Mouse (Mus musculus) myocyte (in vitro differentiated cells): ENCODE results near the gene Mettl1. TPM values are rescaled to one million over a fixed set of nuclear protein-coding genes. Genes with fewer than 3 reads are reported as not detected.

Experiments used
- H3K27me3 ChIP-seq: one replicate; pipeline ENCODE4 v1.6.1; 2011; ENCODE audit not compliant: control insufficient read depth, insufficient read depth, insufficient read length
- H3K36me3 ChIP-seq: one replicate; pipeline ENCODE4 v1.6.1; 2011; ENCODE audit not compliant: control insufficient read depth, insufficient read depth
- H3K4me2 ChIP-seq: one replicate; pipeline ENCODE4 v1.6.1; 2011; ENCODE audit warnings: low read depth, control low read depth
- H3K4me3 ChIP-seq: one replicate; pipeline ENCODE4 v1.5.1; 2011; ENCODE audit warnings: mild to moderate bottlenecking, control low read depth, moderate library complexity
- H3K79me2 ChIP-seq: one replicate; pipeline ENCODE4 v1.6.1; 2011; ENCODE audit not compliant: control insufficient read depth, insufficient read depth
- H3ac ChIP-seq: one replicate; pipeline ENCODE4 v1.6.1; 2011; ENCODE audit not compliant: control insufficient read depth, insufficient read length
- CEBPB ChIP-seq: IDR thresholded peaks from 2 replicates; pipeline ENCODE4 v1.6.1; 2011; ENCODE audit warnings: mild to moderate bottlenecking, moderate library complexity; ENCODE audit not compliant: poor library complexity, insufficient read depth, severe bottlenecking
- E2F4 ChIP-seq: IDR thresholded peaks from one replicate; pipeline ENCODE4 v1.6.1; 2011; ENCODE audit warnings: mild to moderate bottlenecking, control low read depth, moderate library complexity; ENCODE audit not compliant: insufficient read depth
- MAX ChIP-seq: IDR thresholded peaks from one replicate; pipeline ENCODE4 v1.6.1; 2011; ENCODE audit warnings: low read depth, mild to moderate bottlenecking, control low read depth
- MYOD1 ChIP-seq, 3 experiments: IDR thresholded peaks; one replicate each; pipeline ENCODE4 v1.6.1; 2011; ENCODE audit warnings: control low read depth in 2 of 3, low read depth in 2 of 3, mild to moderate bottlenecking in 2 of 3, moderate library complexity in 1 of 3; ENCODE audit not compliant: insufficient read length in 2 of 3, control insufficient read depth in 1 of 3
- MYOG ChIP-seq, 3 experiments: IDR thresholded peaks; one replicate each; pipeline ENCODE4 v1.6.1; 2011; ENCODE audit warnings: control low read depth in 2 of 3, low read depth in 2 of 3, mild to moderate bottlenecking in 2 of 3; ENCODE audit not compliant: insufficient read length in 2 of 3, control insufficient read depth in 1 of 3, insufficient read depth in 1 of 3
- POLR2A ChIP-seq: IDR thresholded peaks from one replicate; pipeline ENCODE4 v1.6.1; 2011; ENCODE audit warnings: low read depth, mild to moderate bottlenecking, control low read depth, moderate library complexity; ENCODE audit not compliant: insufficient read length
- POLR2AphosphoS2 ChIP-seq: IDR thresholded peaks from one replicate; pipeline ENCODE4 v1.6.1; 2011; ENCODE audit warnings: low read depth, control low read depth; ENCODE audit not compliant: insufficient read length
- REST ChIP-seq: IDR thresholded peaks from one replicate; pipeline ENCODE4 v1.6.1; 2011; ENCODE audit warnings: mild to moderate bottlenecking, control low read depth, moderate library complexity; ENCODE audit not compliant: insufficient read depth, insufficient read length
- SRF ChIP-seq: IDR thresholded peaks from one replicate; pipeline ENCODE4 v1.6.1; 2011; ENCODE audit warnings: low read depth; ENCODE audit not compliant: control insufficient read depth, insufficient read length
- TCF12 ChIP-seq: IDR thresholded peaks from one replicate; pipeline ENCODE4 v1.6.1; 2011; ENCODE audit warnings: mild to moderate bottlenecking, control low read depth; ENCODE audit not compliant: poor library complexity, insufficient read depth, severe bottlenecking
- TCF3 ChIP-seq: IDR thresholded peaks from one replicate; pipeline ENCODE4 v1.6.1; 2011; ENCODE audit warnings: low read depth, control low read depth; ENCODE audit not compliant: insufficient read length
- USF1 ChIP-seq: IDR thresholded peaks from one replicate; pipeline ENCODE4 v1.6.1; 2011; ENCODE audit warnings: low read depth, mild to moderate bottlenecking, control low read depth, moderate library complexity
- polyA plus RNA-seq: library from polyadenylated mRNA; unstranded; fragments of >200 nt; fragmentation: generic; extraction: Trizol; gene quantifications from one replicate; pipeline ENCODE4 v1.2.1, GENCODE M21; 2012; ENCODE audit warnings: missing spikeins

Gene Mettl1
- 17.2 TPM for polyA plus RNA-seq

DNA sequence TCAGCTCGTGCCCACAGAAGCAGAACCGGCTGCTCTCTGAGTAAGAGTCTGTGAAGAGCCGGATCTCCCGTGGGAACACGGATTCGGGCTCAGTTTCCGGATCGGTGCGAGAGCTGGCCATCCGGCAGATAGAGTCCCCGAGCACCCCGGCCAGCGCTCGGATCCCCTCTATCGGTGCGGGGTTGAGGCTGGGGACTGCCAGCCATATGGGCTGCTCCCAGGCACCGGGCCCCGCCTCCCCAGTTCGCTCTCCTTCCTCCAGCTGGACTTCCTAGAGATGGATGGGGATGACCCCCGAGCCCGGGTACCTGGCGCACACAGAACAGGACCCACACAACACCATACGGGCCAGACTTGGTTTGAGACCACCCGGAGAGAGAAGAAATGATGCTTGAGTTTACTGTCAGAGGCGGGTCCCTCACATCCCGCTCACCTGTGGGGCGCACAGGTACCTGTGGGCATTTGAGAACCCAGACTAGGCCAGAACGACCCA, at the start of gene Mettl1, which contains the start of gene Eef1akmt3:
Gene Mettl1, plus strand, starts transcription at position 141 of the 493 bp plus-strand sequence.
Gene Eef1akmt3, minus strand, starts transcription at position 240 of the 493 bp plus-strand sequence.
- Histone ChIP-seq H3K4me2 (peak within 1 kb of the TSS; percentile 97), H3K4me3 (peak within 1 kb of the TSS; percentile 92), H3K27me3 (no peaks in the 10 kb centered on the region), H3ac (peak within 1 kb of the TSS; percentile 36), H3K36me3 (no peaks in the 10 kb centered on the region), H3K79me2 (peaks cover 4% of the 10 kb centered on the region)
- TF ChIP-seq TCF12 (no peak), MAX (no peak), MYOG (IDR thresholded peaks at IDR 0.05; ENCODE audit: control insufficient read depth in 1 of 3, insufficient read depth in 1 of 3, insufficient read length in 2 of 3, low read depth in 2 of 3) (no peak), POLR2AphosphoS2 (no peak), USF1 (no peak), TCF3 (no peak), E2F4 (no peak), POLR2A (no peak), CEBPB (no peak), REST (no peak)

DNA sequence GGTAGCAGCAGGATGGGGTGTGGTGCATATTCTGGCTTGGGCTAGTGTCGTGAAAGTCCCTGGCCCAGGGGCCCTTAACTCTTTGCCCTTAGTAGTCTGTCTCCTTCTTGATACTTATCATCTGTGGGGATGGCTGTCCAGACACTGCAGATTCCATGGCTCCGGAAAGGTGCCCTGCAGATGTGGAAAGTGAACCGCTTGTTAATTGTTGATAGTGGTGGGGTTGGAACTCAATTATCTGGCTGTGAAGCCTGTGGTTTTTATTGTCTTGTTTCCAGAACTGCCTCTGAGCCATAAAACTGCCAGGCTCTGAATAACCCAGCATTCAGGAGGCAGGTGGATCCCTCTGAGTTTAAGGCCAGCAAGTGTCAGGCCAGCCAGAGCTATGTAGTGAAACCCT, 49.5 kb upstream of the Mettl1 start:
- H3K79me2 ChIP-seq: peaks cover 56% of the 10 kb centered on the region
- H3K36me3 ChIP-seq: peaks cover 34% of the 10 kb centered on the region
- no peaks in the 10 kb centered on the region for H3K27me3 ChIP-seq
- no peak for TF ChIP-seq MYOD1 (IDR thresholded peaks at IDR 0.05; ENCODE audit: control insufficient read depth in 1 of 3, insufficient read length in 2 of 3, low read depth in 2 of 3)
- no peak for TF ChIP-seq POLR2AphosphoS2
- no peak for TF ChIP-seq USF1
- no peak for TF ChIP-seq CEBPB
- TF ChIP-seq POLR2A: no peak
- TF ChIP-seq MAX: no peak
- no peak overlapping the region for H3K4me3 ChIP-seq
- H3ac ChIP-seq: no peak overlapping the region
- no peak overlapping the region for H3K4me2 ChIP-seq

DNA sequence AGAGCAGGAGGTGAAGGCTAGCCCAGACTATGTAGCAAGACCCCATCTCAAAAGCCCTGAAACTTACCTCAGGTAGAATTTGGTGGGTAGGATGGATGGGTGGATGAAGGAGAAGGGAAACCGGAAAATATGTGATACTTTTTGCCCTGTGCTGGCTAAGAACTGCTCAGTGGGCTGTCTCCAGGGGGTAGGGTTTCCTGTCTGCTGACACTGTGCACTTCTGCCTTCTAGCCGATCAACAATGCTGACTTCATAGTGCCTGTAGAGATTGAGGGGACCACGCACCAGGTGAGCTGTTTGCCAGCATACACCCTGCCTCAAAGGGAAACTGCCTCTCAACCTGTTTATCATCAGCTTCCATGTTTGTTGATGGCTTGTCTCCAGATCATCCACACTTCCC, 47.6 kb upstream of the Mettl1 start:
- Histone ChIP-seq H3ac (no peak overlapping the region), H3K4me3 (no peak overlapping the region), H3K79me2 (peaks cover 37% of the 10 kb centered on the region), H3K27me3 (no peaks in the 10 kb centered on the region), H3K36me3 (peaks cover 41% of the 10 kb centered on the region), H3K4me2 (no peak overlapping the region)
- TF ChIP-seq E2F4 (no peak), SRF (no peak), REST (no peak), MYOG (IDR thresholded peaks at IDR 0.05; ENCODE audit: control insufficient read depth in 1 of 3, insufficient read depth in 1 of 3, insufficient read length in 2 of 3, low read depth in 2 of 3) (no peak), POLR2AphosphoS2 (no peak), MAX (no peak), CEBPB (no peak), TCF12 (no peak), USF1 (no peak), POLR2A (no peak), TCF3 (no peak), MYOD1 (IDR thresholded peaks at IDR 0.05; ENCODE audit: control insufficient read depth in 1 of 3, insufficient read length in 2 of 3, low read depth in 2 of 3) (no peak)

- no peak overlapping the region for H3K4me2 ChIP-seq
- H3K27me3 ChIP-seq: no peaks in the 10 kb centered on the region
- H3ac ChIP-seq: no peak overlapping the region
- H3K36me3 ChIP-seq: peaks cover 33% of the 10 kb centered on the region
- no peak for TF ChIP-seq TCF12
- no peak for TF ChIP-seq E2F4
- no peak for TF ChIP-seq USF1
- TF ChIP-seq POLR2AphosphoS2: no peak
- TF ChIP-seq MAX: no peak
- no peak for TF ChIP-seq TCF3
- no peak for TF ChIP-seq CEBPB
- no peak overlapping the region for H3K4me3 ChIP-seq
- no peaks in the 10 kb centered on the region for H3K79me2 ChIP-seq
Observed at GRCm38 (mm10) chr10:126997340-126998113, 43.7 kb upstream of the Mettl1 start.

DNA sequence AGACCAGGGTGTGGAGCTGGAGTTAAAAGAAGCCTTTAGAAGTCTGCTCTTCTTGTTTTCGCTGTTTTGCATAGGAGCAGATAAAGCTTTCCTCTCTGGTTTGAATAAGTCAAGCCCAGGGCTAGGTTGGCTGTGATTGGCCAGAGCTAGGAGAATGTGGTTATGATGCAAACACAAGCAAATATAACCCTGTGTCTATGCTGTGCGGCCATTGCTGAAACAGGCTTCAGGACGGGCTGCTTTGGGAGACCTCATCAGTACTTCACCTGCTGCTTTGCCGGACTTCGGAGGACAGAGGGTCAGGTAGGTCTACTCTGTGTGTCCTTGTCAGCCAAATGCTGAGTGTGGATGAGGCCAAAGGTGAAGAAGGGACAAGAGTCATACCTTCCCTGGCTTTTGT, 40.7 kb upstream of the Mettl1 start, which contains the start of gene Avil:
Gene Avil, plus strand, starts transcription at position 181 of the 400 bp plus-strand sequence.
- Histone ChIP-seq H3ac (no peak within 1 kb of the TSS), H3K4me3 (peak within 1 kb of the TSS; percentile 38), H3K79me2 (no peaks in the 10 kb centered on the region), H3K4me2 (peak within 1 kb of the TSS; percentile 47), H3K27me3 (no peaks in the 10 kb centered on the region), H3K36me3 (peaks cover 8% of the 10 kb centered on the region)
- TF ChIP-seq MAX (no peak), POLR2AphosphoS2 (peak; percentile 94), CEBPB (peak; percentile 79; the same call in 1 of the 2 replicates), USF1 (no peak), TCF3 (no peak), POLR2A (peak; percentile 68)
